Mouse (Mus musculus): ENCODE measurements at regions not wholly inside any gene's neighbourhood (a gene's known extent, or its start where the extent isn't known, plus 50 kb on each side); places are given as distances from the start of the nearest gene placed in this dataset.

DNA sequence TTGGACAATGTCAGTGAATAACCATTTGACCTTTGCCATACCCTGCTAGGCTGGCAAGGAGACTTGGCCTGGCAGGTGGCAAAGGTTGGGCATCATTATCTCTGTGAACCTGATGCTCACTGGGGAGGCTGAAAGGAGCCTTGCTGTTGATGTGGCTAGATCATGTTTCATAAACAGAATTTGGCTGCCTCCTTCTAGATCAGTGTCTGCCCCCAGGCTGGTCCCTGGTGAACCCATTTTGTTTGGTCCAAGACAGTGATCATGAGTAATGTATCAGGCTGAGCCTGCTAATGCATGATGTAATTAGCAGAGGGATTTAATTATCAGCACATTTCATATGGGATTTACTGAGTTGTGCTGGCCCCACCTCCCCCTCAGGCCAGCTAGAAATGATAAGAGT, 502.6 kb upstream of the Sox11 start:
- no peak for DNase-seq (ENCODE audit: low read depth, low spot score)

GRCm38 (mm10) chr12:27838955-27839354, 496.6 kb upstream of the Sox11 start:
- no peak for DNase-seq (ENCODE audit: low read depth, low spot score)

DNA sequence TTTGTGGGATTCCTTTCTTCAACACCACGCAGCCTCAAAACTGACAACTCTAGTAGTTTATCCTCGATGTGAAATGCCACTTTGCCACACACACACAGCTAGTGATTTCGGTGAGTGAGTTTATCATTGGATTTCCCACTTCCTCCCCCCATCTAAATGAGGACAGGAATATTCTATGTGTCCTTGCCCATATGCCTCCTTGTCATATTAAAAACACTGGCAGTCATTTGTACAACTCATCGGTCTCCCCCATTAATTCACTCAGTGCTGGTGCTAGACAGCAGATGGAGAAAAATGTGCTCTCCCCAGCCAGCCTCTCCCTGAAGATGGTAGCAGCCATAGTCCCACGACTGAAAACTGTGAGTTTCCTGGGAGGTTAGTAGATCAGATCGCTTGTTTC, 496.0 kb upstream of the Sox11 start:
- DNase-seq (ENCODE audit: low read depth, low spot score) = no peak

DNA sequence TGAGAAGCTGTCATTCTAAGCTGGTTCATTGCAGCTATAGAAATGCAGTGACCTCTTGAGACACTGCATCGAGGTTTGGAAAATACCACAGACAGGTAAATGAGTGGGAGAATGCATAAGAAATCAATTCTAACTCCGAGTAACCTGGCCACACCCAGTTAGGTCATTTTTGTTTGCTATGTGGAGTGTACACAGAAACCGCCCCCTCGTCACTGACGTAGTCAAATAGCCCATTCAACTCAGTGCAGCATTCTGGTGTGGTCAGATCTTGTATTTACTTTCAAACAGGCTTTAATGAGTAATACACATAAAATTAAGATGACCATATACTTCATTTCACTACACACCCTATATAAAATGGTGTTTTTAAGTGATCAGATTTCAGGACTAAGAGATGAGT, 483.8 kb upstream of the Sox11 start:
- no peak for DNase-seq (ENCODE audit: low read depth, low spot score)

DNA sequence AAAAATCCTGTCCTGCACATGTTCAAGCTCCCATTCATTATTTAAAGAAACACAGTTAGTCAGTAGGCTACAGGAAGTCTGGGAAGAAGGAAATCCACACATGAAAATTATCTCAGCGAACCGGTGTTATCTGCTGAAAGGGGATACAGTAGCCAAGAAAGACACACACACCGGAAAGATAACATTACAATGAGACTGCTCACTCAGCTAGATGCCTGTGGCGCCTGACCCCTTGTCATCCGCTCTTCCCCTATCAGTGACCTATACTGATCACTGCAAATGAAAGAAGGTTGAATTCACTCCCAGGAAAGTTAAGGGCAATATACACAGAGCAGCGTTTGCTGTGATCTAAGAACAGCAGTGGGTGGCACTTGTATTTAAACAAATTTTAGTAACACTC, 481.0 kb upstream of the Sox11 start:
- DNase-seq (ENCODE audit: low read depth, low spot score) = no peak

- no peak for DNase-seq (ENCODE audit: low read depth, low spot score)
These were observed 454.3 kb upstream of the Sox11 start for GRCm38 (mm10) chr12:27796642-27797041.

DNA sequence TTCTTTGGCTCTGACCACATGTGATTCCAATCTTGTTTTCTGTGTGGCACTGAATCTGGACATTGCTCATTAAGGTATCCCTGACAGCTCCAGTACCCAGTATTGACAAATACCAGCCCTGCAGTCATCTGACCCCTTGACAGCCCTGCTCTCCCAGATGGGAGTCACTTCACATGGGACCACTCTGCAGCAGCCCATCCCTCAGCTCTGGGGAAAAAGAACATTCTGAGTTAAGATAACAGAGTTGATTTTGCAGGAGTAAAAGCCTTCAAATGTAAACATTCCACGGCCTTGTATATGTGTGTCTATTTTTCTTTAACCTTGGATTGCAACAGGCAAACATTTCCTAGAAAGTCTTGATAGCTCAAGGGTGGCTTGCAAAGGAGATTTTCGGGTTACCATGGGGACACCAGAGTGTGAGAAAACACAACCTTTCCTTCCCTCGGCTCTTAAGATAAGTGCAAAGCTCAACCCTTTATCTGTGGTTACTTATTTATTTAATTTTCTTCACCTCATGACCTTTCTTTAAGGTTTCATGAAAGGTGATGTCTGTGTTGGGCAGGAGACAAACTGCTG, 444.4 kb upstream of the Sox11 start:
- DNase-seq (ENCODE audit: low read depth, low spot score) = no peak

GRCm38 (mm10) chr12:27780801-27781200, 438.4 kb upstream of the Sox11 start:
- no peak for DNase-seq (ENCODE audit: low read depth, low spot score)

DNA sequence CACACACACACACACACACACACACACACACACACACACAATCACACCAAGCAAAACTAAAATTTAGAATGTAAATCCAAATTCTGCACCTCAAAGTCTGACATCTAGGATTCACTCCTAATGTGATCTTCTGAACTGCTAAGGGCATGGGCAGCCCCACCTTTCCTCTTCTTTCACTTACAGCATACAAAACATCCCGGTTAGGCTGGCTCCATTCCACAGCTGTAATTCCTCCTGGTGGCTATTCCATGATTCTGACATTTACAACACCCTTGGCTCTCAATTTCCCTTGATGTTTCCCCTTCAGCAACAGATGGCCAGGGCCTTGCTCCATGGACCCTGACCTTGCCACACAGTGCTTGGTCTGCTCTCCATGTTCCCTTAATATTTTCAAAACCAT, 423.6 kb upstream of the Sox11 start:
- no peak for DNase-seq (ENCODE audit: low read depth, low spot score)

GRCm38 (mm10) chr12:27759016-27759415, 416.6 kb upstream of the Sox11 start:
- DNase-seq (ENCODE audit: low read depth, low spot score) = no peak

DNA sequence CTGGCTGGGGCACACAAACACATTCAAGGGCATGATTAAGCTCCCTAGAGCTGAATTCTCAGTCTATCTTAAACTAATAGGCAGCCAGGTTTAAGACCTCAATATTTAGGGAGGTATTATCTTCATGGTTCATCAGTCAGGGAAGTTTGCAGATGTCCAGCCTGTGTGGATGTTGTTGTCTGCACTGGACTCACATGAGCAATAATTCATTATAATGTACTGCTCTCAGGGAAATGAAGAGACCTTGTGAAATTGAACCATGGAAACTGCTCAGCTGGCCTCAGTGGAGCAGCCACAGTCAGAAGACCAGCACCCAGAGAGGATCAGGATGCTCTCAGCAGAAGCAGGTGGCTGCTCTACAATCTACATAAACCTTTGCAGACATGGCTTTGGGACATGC, 415.3 kb upstream of the Sox11 start:
- no peak for DNase-seq (ENCODE audit: low read depth, low spot score)

DNA sequence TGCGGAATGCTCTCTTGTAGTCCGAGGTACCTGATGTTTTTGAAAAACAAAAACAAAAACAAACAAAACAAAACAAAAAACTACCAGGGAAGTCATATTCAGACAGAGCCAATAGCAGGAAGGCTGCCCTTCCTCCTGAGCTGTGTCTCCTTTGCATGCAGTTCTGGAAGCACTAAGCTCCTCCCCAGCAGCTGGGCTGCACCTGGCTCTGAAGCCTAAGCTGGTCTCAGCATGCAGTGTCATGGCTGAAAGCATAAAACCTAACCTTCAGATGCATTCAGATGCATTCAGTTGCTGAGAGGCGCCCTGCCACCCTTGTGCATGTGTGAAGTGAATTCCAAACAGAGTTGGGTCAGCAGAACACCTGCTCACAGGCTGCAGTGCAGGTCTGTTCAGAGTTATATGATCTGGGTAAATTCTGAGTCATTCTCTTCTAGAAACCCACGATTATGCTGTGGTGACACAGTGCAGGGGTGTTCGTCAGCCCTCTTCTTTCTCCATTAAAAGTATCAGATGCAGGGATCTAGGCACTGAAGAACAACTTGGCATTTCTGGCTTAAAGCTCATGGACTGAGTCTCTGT, 382.3 kb upstream of the Sox11 start:
- DNase-seq (ENCODE audit: low read depth, low spot score) = peak; percentile 47

DNA sequence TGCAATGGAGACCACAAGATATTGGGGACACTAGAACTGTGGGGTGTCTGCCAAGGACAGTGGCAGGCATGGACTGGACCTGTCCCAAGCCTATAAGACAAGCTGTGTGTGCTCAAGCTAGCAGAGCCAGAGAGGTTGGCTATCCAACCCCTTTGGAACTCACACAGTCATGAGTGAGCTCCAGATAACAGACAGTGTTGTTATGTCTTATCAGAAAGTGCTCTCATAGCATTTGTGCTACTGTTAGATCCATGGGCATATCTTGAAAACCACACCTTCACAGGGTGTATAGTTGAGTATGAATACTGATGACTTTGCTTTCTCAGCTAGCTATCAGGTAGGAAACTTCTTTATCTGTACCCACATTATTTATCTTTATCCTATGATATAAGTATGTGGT, 338.1 kb upstream of the Sox11 start:
- DNase-seq (ENCODE audit: low read depth, low spot score) = no peak

- DNase-seq (ENCODE audit: low read depth, low spot score) = peak; percentile 11
These were observed 331.0 kb upstream of the Sox11 start for GRCm38 (mm10) chr12:27673404-27673803.

DNA sequence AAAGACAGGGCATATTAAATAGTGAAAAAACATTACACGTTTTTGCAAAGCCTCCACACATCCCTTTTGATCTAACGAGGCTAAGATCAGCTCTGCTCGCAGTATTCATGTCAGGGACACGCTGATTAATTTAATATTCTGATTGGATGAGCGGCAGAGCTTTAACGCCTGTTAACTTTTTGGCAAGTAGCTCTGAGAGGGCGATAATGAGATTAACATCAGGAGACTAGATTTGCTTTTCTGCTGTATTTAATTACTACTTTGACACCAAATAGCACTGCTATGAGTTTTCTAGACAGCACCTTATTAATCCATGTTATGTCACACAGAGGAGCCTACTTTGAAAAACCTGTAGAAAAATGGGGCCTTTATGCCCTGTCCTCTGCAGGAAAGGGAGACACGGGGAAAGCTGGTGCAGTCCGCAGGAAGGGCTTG, 328.3 kb upstream of the Sox11 start:
- DNase-seq (ENCODE audit: low read depth, low spot score) = no peak

DNA sequence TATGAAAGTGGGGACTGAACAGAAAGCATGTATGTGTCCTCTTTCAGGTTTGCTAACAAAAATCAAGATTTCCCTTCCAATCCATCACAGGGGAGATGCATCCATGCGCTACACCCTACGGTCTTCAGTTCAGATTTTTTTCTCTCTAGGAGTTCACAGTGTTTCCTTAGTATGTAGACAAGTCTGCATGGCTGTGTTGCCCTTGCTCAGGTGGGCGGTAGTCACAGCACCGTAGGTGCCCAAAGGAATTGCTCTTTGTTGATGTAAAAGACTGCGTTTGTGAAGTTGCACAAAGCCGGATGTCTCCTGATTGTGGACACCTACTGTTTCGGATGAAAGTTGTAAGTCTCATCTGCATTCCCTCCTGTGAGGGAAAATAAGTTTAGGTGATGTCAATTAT, 327.8 kb upstream of the Sox11 start:
- no peak for DNase-seq (ENCODE audit: low read depth, low spot score)

DNA sequence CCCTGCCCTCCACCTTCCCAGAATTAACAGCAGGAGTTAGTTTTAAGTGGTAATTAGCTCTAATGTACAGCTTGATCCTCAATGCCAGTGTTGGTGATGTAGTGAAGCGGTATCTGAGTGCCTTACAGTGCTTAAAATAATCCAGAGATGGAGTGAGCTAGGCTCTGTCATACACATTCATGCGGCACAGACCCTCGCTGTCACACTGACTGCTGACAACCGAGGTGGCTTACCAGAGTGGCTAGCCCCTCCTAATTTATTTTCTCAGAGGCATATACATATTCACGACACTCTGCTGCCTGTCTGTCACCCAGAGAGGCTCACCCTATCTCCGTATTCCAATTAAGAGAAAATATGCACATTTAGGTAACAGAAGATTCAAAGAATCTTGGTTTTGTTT, 327.2 kb upstream of the Sox11 start:
- no peak for DNase-seq (ENCODE audit: low read depth, low spot score)

- DNase-seq (ENCODE audit: low read depth, low spot score) = no peak
These were observed 324.1 kb upstream of the Sox11 start for GRCm38 (mm10) chr12:27666456-27666855.

DNA sequence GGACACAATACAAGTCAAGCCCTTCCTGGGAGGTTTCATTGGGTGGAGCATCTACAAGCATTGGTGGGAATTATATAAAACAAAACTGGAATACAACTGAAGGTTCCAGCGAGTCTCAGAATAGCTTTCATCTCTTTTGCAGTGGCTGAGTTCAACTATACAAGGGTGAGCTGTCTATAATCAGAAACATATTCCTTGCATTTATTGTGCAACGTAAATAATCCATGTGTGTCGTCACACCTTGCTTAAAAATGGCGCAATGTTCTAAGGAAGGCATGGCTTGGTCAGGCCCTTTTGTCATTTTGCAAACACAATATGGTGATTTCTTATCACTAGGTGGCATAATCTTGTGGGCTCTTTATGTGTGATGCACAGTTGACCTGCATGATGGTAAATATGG, 320.8 kb upstream of the Sox11 start:
- no peak for DNase-seq (ENCODE audit: low read depth, low spot score)

DNA sequence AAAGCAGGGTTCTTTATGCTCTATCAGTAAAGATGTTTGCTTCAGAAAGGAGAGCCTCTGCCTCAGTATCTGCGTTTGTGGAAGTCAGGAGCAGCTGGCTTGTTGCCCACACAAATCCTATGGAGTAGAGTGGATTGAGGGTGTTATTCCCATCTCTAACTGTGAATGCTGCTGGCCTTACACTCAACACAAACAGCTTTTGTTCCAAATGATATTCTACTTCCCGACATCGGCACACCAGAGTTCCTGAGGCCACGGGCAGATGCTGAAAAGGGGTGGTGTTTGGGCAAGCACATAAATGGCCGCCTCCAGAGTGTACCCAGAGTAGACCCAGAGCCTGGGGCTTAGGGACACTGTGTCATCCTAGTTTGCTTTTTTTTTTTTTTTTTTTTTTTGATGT, 320.3 kb upstream of the Sox11 start:
- DNase-seq (ENCODE audit: low read depth, low spot score) = no peak

DNA sequence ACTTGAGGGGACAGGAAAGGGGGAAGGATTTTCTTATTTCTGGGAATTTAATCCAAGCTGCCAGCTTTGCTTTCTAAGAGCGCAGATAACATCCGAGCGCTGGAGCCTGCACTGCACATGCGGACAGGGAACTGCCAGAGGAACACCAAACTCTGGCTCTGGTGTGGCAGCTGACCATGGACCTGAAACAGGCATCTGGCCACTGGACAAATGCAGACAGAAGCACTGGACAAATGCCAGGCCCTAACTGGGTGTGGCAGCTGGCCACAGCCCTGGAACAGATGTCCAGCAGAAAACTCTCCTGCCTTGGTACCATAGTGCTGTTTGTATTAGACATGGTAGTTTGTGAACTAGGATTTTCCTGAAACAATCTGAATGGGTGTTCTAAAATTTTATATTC, 315.2 kb upstream of the Sox11 start:
- DNase-seq (ENCODE audit: low read depth, low spot score) = no peak

DNA sequence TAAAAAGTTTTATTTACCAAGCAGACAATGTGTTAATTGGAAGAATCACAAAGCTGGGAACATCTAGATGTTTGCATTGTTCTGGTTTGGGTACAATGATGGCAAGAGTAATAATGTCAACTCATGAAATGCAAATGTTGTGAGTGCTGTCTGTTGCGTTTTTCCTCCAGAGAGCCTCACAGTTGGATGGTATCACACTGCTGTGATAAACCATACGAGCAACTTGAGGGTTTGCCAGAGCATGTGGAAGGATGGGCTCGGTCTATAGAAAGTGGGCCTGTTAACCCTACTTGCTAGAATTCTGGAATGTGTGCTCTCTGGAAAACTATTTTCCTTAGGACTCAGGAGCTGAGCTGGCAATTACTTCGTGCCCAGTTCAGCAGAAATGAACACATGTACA, 311.2 kb upstream of the Sox11 start:
- DNase-seq (ENCODE audit: low read depth, low spot score) = no peak

- DNase-seq (ENCODE audit: low read depth, low spot score) = no peak
These were observed 306.2 kb upstream of the Sox11 start for GRCm38 (mm10) chr12:27648602-27649001.

All from forelimb bud, embryonic 11.5 days (tissue).